Mouse (Mus musculus) heart, adult 11 months (tissue): ENCODE measurements around the gene Pglyrp2.

Experiments
- DNase-seq: peaks from one replicate; pipeline ENCODE4 v3.0.0; 2022

Gene Pglyrp2

GRCm38 (mm10) chr17:32424034-32424433, at the start of gene Pglyrp2:
Gene Pglyrp2 (minus strand): TSS chr17:32424167.
- DNase-seq, result peak; percentile 89

- DNase-seq, result no peak
Observed at GRCm38 (mm10) chr17:32472176-32472575, 48.2 kb upstream of the Pglyrp2 start.

DNA sequence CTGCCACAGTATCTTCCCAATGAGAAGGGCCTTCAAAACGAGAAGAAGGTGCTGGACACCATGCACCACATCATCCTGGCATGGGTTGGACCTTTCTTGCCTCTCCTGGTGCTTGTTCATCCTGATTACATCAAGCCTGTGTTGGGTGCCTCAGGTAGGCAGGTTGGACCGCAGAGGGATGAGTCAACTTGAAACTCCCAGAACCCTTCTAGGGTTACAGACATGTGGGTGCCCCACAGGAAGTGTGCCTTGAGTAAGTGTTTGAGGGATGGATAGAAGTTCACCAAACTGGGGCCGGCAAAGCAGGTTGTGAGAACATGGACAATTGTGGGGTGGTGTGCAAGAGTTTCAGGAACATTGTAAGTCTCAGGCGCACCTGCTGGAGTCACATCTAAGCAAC, 46.8 kb upstream of the Pglyrp2 start:
- DNase-seq, result no peak

- no peak for DNase-seq
Observed at GRCm38 (mm10) chr17:32468494-32468893, 44.5 kb upstream of the Pglyrp2 start.

- DNase-seq, result no peak
Observed at GRCm38 (mm10) chr17:32454997-32455396, 31.0 kb upstream of the Pglyrp2 start.

DNA sequence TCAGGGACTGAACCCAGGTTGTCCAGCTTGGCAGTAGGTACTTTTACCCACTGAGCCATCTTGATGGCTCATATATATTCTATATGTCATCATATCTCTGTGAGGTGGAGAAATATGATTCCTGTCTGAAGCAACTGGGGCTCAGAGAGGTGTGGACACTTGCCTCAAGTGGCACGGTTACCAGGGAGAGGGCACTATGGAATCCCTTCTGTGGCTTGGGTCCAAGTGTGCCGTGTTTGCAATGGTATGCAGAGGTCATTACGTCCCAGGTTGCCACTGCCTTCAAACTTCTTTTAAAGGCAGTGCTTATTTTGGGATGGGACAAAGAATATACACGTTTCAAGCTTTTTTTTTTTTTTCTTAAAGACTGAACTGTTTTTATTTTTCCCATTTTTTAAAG, 30.2 kb upstream of the Pglyrp2 start:
- DNase-seq, result no peak

DNA sequence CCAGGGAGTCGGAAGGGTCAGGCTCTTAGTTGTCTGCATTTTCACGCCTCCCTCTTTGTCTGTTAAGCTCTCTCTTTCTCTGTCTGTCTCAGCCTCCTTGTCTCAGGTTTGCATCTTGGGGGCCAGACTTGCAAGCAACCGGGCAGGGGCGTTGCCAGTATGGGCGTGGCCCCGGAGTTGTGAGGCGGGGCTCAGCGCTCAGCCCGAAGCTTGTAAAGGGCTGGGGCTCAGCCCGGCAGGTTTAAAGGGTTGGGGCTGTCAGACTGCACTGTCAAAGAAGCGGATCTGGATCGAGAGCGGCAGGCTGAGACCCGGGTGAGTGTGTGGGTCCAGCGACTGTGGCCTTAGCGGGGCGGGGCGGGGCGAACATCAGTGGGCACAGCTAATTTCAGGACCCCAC, 28.5 kb upstream of the Pglyrp2 start, which contains the start of gene Cyp4f39:
TSS of gene Cyp4f39 (plus strand) at position 242 of the 400 bp plus-strand sequence.
- DNase-seq, result no peak

- DNase-seq, result no peak
Observed at GRCm38 (mm10) chr17:32450844-32451537, 27.0 kb upstream of the Pglyrp2 start.

- DNase-seq, result no peak
Observed at GRCm38 (mm10) chr17:32449042-32449441, 25.1 kb upstream of the Pglyrp2 start.

DNA sequence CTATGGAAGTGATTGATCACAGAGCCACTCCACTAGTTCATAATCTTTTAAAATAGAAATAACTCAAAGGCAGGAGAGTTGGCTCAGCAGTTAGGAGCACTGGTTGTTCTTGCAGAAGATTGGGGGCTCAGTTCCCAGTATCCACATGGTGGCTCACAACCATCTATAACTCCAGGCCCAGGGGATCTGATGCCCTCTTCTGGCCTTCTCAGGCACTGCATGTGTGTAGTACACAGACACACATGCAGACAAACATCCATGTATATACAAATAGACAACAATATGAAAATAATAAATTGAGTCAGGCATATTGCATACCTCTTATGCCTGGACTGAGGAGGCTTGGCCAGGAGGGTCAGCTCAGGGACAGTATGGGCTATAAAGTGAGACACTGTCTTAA, 23.2 kb upstream of the Pglyrp2 start:
- no peak for DNase-seq

- peak; percentile 98 for DNase-seq
Observed at GRCm38 (mm10) chr17:32445016-32445415, 21.0 kb upstream of the Pglyrp2 start.

- DNase-seq, result no peak
Observed at GRCm38 (mm10) chr17:32443245-32443644, 19.3 kb upstream of the Pglyrp2 start.

DNA sequence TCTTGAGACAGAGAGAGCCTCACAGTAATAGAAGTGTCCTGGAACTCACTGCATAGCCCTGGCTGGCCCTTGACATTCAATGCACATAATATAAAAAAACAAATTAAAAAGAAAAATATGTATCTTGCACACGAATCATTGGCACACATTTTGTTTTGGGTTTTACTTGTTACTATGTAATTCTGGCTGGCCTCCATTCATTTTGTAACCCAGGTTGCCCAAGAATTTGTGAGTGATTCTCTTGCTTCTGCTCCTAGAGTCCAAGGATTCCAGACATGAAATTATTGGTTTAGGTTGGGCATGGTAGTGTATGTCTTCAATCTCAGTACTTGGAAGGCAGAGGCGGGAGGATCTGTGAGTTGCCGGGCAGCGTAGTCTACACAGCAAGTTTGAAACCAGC, 13.1 kb upstream of the Pglyrp2 start:
- peak; percentile 83 for DNase-seq

GRCm38 (mm10) chr17:32435151-32435550, 11.2 kb upstream of the Pglyrp2 start:
- peak; percentile 91 for DNase-seq

DNA sequence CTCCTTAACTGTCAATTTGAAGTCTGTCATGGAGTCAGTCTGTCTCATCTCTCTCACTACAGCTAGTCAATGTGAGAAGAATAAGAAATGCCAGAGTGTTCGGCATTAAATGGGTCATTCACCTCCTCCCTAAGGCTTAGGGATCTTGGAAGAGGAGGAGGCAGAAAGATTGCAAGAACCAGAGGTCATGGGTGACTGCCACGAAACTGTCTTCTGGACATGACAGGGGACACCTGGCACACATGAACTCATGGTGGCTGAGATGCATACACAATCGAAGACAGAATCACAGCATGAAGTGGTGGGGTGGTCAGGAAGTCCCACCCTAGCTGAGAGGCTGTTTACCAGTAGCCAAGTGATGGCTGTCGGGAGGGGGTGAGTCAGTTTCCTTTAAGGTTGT, 10.4 kb upstream of the Pglyrp2 start:
- DNase-seq, result peak; percentile 91

- no peak for DNase-seq
Observed at GRCm38 (mm10) chr17:32431972-32432371, 8.0 kb upstream of the Pglyrp2 start.

GRCm38 (mm10) chr17:32426610-32427009, 2.6 kb upstream of the Pglyrp2 start:
- DNase-seq, result peak; percentile 53

DNA sequence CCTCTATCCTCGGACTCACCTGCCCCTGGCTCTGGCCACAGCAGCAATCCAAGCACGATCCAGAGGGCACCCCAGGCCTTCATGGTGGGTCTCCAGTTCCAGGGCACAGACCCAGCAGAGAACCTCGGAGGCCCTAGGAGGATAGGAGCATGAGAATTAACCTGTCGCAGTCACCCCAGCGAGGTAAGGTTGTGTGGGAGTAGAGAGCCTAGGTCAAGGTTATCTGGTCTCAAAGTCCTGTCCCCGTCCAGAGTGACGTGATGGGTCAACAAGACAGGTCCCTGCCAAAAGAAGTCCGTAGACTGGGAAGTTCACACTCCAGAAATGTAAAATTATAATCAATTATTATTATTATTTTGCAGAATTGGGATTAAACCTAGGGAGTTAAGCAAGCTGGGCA, 3.2 kb downstream of the Pglyrp2 start:
- peak; percentile 74 for DNase-seq

DNA sequence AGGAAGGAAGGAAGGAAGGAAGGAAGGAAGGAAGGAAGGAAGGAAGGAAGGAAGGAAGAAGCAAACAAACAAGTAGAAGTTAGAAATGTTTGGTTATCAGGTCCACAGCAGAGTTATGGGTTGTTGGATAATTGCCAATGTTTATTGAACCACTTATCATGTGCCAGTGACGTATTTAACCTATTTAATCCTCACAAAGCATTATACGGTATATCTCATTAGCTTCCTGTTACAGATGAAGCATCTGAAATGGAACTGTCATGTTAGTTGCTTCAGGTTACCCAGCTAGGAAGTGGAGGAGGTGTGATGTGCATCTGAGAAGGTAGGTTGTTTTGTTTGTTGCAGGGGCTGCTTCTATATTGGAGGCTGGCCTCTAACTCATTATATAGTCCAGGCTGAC, 4.0 kb downstream of the Pglyrp2 start:
- peak; percentile 11 for DNase-seq

GRCm38 (mm10) chr17:32416771-32417170, 7.2 kb downstream of the Pglyrp2 start:
- peak; percentile 79 for DNase-seq

GRCm38 (mm10) chr17:32415417-32416020, 8.4 kb downstream of the Pglyrp2 start:
- peak; percentile 73 for DNase-seq

DNA sequence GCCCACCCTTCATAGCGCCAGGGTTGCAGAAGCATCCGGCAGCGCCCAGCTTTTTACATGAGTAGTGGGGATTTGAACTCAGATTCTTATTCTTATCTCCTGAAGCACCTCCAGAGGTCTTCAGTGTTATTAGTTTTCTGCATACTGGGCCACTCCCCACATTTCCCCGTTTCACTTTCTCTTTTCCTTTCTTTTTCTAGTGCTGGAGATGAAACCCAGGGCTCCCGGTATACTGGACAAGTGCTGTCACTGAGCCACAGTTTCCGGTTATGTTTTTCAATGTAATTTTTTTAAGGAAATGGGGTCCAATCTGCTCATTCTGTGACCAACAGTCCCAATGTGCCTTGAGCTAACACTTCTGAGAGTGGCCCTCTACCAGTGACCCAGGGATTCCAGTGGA, 12.1 kb downstream of the Pglyrp2 start:
- no peak for DNase-seq

- peak; percentile 84 for DNase-seq
Observed at GRCm38 (mm10) chr17:32403417-32403816, 20.6 kb downstream of the Pglyrp2 start, which contains the start of gene Rasal3. Gene Rasal3 (minus strand): TSS chr17:32403583.

DNA sequence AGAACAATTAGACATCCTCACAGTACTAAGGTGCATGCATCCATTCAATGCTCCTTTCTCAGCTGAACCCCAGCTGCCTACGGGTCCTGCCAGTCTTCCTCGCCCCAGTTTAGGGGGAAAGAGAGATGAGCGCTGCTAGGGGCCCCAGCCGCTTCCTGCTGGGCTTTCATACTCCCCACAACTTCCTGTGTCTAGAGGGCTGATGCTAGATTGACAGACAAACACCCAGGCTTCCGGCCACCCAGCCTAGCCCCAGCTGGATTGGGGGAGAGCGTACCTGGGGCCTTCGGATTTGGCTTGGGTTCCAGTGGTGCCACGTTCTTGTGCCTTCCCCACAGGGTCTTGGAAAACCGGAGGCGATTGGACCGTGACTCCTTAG, 21.2 kb downstream of the Pglyrp2 start:
- peak; percentile 93 for DNase-seq
